Mouse (Mus musculus) layer of hippocampus, adult 9-11 months (tissue): ENCODE results near the gene Erich4.
A peak's percentile ranks its signal among the peaks of the same experiment; 100 is the strongest.
"Not testable (repeated sequence)": the region's sequence is repeated elsewhere in the genome, so short reads cannot be mapped to it uniquely, and the experiment has no call there.

Experiments
- DNase-seq: peaks from one replicate; pipeline ENCODE4 v3.0.0; 2022

The Erich4 gene

GRCm38 (mm10) chr7:25620751-25621150 lies 5.1 kb upstream of the Erich4 start:
- DNase-seq: no peak

- DNase-seq: no peak
Observed at GRCm38 (mm10) chr7:25620101-25620500, 4.4 kb upstream of the Erich4 start.

- no peak for DNase-seq
Observed at GRCm38 (mm10) chr7:25619722-25619991, 4.0 kb upstream of the Erich4 start.

- peak; percentile 96 for DNase-seq
Observed at GRCm38 (mm10) chr7:25618865-25619721, 3.4 kb upstream of the Erich4 start, which contains the start of gene Dmac2. Gene Dmac2, plus strand, starts transcription at chr7:25619414.

GRCm38 (mm10) chr7:25617376-25618160 lies 1.9 kb upstream of the Erich4 start:
- no peak for DNase-seq

- no peak for DNase-seq
Observed at GRCm38 (mm10) chr7:25614831-25615705, 624 bp downstream of the Erich4 start.

- DNase-seq: no peak
Observed at GRCm38 (mm10) chr7:25614086-25614485, 1.6 kb downstream of the Erich4 start.

- no peak for DNase-seq
Observed at GRCm38 (mm10) chr7:25611501-25611900, 4.2 kb downstream of the Erich4 start.

- no peak for DNase-seq
Observed at GRCm38 (mm10) chr7:25610056-25610455, 5.6 kb downstream of the Erich4 start.

- no peak for DNase-seq
Observed at GRCm38 (mm10) chr7:25607196-25607595, 8.5 kb downstream of the Erich4 start.

GRCm38 (mm10) chr7:25606625-25607063 lies 9.0 kb downstream of the Erich4 start:
- no peak for DNase-seq

GRCm38 (mm10) chr7:25601346-25601745 lies 14.3 kb downstream of the Erich4 start:
- DNase-seq: no peak

- DNase-seq: no peak
Observed at GRCm38 (mm10) chr7:25600666-25601065, 15.0 kb downstream of the Erich4 start.

- DNase-seq: peak; percentile 61
Observed at GRCm38 (mm10) chr7:25599663-25600062, 16.0 kb downstream of the Erich4 start.

- DNase-seq: no peak
Observed at GRCm38 (mm10) chr7:25593859-25594258, 21.8 kb downstream of the Erich4 start.

- DNase-seq: no peak
Observed at GRCm38 (mm10) chr7:25591226-25591625, 24.5 kb downstream of the Erich4 start.

GRCm38 (mm10) chr7:25585351-25586204 lies 30.1 kb downstream of the Erich4 start:
- no peak for DNase-seq

GRCm38 (mm10) chr7:25584651-25585050 lies 31.0 kb downstream of the Erich4 start:
- no peak for DNase-seq

- DNase-seq: no peak
Observed at GRCm38 (mm10) chr7:25582301-25582810, 33.3 kb downstream of the Erich4 start.

GRCm38 (mm10) chr7:25579441-25579840 lies 36.3 kb downstream of the Erich4 start:
- DNase-seq: no peak

- not testable (repeated sequence) for DNase-seq
Observed at GRCm38 (mm10) chr7:25576793-25577437, 38.8 kb downstream of the Erich4 start.
